Mouse (Mus musculus) limb, embryonic 10.5 days (tissue): ENCODE measurements around the gene H2-DMb1. TPM values are rescaled to one million over a fixed set of nuclear protein-coding genes. Genes with fewer than 3 reads are reported as not detected.

Experiments
- DNase-seq: peaks from one replicate; pipeline ENCODE4 v3.0.0-alpha.2; 2017; ENCODE audit warnings: low spot score
- H3K27ac ChIP-seq: fragments of 300-500 bp; sonication (generic); 2 replicates; pipeline ENCODE4 v1.5.1; 2016; ENCODE audit warnings: mild to moderate bottlenecking
- H3K27me3 ChIP-seq: fragments of 300-500 bp; sonication (generic); 2 replicates; pipeline ENCODE4 v1.6.1; 2016; ENCODE audit warnings: low read depth, mild to moderate bottlenecking; ENCODE audit not compliant: poor library complexity, severe bottlenecking
- H3K36me3 ChIP-seq: fragments of 300-500 bp; sonication (generic); 2 replicates; pipeline ENCODE4 v1.6.1; 2016; ENCODE audit warnings: mild to moderate bottlenecking, moderate library complexity
- H3K4me1 ChIP-seq: fragments of 300-500 bp; sonication (generic); 2 replicates; pipeline ENCODE4 v1.6.1; 2016
- H3K4me3 ChIP-seq: fragments of 300-500 bp; sonication (generic); 2 replicates; pipeline ENCODE4 v1.5.1; 2016; ENCODE audit warnings: mild to moderate bottlenecking, moderate library complexity
- H3K9me3 ChIP-seq: fragments of 300-500 bp; sonication (generic); replicated peaks from 2 replicates; pipeline ENCODE4 v1.6.1; 2016; ENCODE audit warnings: mild to moderate bottlenecking
- WGBS: fragments of 180-500 bp; shearing (Covaris S2); methylation state at CpG from one replicate; pipeline ENCODE4 v1.1.7; 2016; 5-methylcytosine and 5-hydroxymethylcytosine counted together
- polyA plus RNA-seq: library from polyadenylated mRNA; unstranded; fragments of >200 nt; fragmentation: Nextera tagmentation; extraction: Ambion mirVana; gene quantifications from 2 replicates; pipeline ENCODE4 v1.2.1, GENCODE M21; 2016

H2-DMb1 gene
- polyA plus RNA-seq, 1 experiment from 2014 or later = 0.51 TPM

DNA sequence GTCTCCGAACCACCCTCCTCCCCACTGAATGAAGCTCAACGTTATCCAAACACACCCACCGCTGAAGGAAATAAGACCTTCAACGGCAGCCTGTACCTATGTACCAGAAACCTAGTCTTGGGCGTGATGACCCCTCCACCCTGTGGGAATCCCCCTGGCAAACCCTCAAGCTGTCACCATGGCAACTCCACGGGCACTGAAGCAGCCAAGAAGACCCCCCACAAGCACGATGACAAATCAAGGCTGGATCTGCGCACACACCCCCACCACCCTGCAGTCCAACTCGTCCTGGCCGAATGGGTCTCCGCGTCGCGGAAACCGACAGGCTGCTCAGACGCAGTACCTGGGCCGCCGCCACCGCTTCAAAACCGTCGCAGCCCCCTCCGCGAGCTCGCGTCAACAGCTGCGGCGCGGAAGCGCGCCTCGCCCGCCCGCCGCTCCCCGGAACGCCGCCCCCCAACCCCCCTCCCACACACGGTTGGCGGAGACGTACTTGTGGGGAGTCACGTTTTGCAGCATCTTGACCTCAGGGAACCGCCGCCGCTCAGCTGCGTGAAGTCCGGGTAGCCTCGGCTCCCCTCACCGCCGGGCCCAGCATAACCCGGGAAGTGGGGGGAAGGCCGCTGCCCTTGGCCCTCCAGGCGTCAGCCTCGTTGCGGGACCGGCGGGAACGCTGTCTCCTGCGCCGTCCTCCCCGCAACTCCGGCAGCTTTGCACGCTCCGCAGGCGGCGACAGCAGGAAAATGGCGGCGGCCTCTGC lies 34.6 kb upstream of the H2-DMb1 start:
- DNase-seq = peak; percentile 63
- Histone ChIP-seq H3K36me3 (peaks cover 62% of the 10 kb centered on the region), H3K27me3 (no peaks in the 10 kb centered on the region), H3K27ac (peak overlapping the region; percentile 100), H3K4me3 (peak overlapping the region; percentile 99), H3K9me3 (no peaks in the 10 kb centered on the region), H3K4me1 (peaks cover 21% of the 10 kb centered on the region)
- under 1% methylated on average over 67 of the region's 67 CpGs for WGBS

DNA sequence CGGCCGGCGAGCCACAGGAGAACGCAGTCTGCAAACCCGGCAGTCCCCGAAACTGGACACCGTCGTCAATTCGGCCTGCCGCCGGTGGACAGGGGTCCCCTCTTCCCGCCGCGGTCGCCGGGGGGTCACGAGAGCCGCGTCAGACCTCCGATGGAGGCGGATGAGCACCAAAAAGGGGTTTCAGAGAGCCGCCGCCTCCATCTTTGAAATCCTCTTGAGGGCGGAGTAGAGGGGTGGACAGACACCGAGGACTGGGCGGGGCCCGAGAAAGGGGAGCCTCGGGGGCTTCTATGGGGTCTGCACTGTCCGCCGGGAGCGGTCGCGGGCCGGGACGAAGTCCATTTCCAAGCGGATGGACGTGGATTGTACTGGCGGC lies 34.0 kb upstream of the H2-DMb1 start:
- peaks cover 57% of the 10 kb centered on the region for H3K36me3 ChIP-seq
- no peak for DNase-seq
- no peaks in the 10 kb centered on the region for H3K27me3 ChIP-seq
- H3K27ac ChIP-seq = peak overlapping the region; percentile 100
- H3K4me3 ChIP-seq = peak overlapping the region; percentile 99
- H3K9me3 ChIP-seq = no peaks in the 10 kb centered on the region
- WGBS = under 1% methylated on average over 38 of the region's 38 CpGs
- peaks cover 26% of the 10 kb centered on the region for H3K4me1 ChIP-seq

DNA sequence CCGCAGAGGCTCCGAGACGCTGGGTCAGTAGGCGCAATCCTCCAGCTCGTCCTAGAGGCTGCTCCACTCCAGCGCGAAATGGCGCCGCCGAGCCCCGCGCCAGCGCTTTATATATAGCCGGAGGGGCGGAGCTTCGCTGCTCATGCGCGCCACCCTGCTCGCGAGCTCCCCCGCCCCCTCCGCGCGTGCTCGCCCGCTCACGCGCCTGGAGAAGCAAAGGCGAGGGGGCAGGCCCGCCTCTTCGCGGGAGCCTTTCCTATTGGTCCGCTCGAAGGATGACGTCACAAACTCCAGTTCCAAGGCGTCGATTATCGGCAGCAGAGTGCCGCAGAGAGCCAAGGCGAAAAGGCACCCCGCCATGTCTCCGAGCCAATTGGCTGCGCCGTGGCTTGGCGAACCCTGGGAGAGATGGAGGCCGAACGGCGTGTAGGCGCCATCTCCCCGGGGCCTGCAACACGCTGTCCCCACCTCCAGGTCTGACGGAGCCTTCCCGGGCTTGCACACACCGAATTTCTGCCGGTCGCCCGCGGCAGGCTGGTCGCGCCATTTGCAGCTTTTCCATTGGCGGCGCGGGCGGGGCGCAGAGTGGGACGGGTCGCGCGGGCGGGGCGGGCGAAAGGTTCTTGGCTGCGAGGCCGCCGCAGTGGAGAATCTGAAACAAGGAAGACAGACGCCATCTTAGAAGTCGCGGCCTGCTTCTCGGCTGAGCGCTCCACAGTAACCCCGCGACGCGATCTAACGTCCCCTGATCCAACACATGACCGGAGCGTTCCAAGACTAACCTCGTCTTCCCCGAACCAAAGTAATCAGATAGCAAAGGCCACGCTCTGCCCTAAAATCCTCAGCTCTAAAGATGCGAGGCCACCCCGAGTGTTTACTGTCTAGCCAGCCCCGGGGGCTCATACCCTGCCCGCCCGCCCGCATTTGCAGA lies 33.4 kb upstream of the H2-DMb1 start, which contains the start of gene H2-DMa:
Gene H2-DMa, plus strand, starts transcription at position 293 of the 931 bp plus-strand sequence.
- WGBS = under 1% methylated on average over 96 of the region's 96 CpGs
- Histone ChIP-seq H3K4me3 (peak within 1 kb of the TSS; percentile 99), H3K36me3 (peaks cover 50% of the 10 kb centered on the region), H3K27me3 (no peaks in the 10 kb centered on the region), H3K27ac (peak within 1 kb of the TSS; percentile 100), H3K9me3 (no peaks in the 10 kb centered on the region), H3K4me1 (peaks cover 29% of the 10 kb centered on the region)
- peak; percentile 99 for DNase-seq

DNA sequence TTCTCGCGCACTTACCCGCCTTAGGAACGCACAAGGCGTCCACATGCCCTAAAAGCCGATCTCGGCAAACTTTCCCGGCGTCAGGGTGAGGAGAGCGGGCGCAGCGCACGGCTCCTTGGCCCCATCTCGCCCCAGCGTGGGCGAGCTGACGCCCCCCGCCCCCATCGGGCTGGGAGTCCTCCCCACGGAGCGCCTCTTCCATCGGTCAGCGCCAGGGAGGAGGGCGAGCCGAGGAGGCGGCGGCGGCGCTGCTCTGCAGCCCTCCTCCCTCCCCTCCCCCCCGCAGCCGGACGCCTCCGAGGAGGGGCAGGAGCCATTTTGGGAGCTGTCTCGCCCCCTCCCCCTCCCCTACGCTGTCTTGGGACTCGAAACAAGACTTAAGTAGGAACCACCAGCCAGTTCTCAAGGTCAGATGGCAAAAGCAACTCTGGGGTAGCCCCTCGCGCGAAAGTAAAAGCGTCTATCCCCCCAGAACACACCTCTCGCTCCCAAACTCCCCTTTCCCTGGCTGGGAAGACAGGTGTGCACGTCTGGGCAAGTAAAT lies 32.6 kb upstream of the H2-DMb1 start:
- H3K4me3 ChIP-seq = peak overlapping the region; percentile 99
- no peaks in the 10 kb centered on the region for H3K27me3 ChIP-seq
- peak overlapping the region; percentile 100 for H3K27ac ChIP-seq
- WGBS = under 1% methylated on average over 39 of the region's 42 CpGs
- DNase-seq = peak; percentile 90
- H3K9me3 ChIP-seq = no peaks in the 10 kb centered on the region
- peaks cover 29% of the 10 kb centered on the region for H3K4me1 ChIP-seq
- H3K36me3 ChIP-seq = peaks cover 43% of the 10 kb centered on the region

DNA sequence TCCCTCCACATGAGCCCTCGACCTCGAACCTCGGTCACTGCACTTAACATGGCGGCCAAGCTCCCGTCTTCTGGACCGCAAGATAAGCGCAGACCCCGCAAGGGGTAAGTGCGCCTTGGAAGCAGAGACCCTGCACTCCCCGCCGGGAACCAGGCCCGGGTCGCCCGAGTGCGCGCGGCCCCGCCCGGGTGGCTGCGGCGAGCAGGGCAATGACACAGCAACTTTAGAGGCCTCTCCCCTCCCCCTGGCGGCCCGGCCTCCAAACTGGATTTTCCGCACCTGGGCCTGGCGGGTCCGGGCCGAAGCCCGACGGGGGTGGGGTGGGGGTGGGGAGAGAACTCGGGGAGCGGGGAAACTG lies 32.1 kb upstream of the H2-DMb1 start:
- Histone ChIP-seq H3K27me3 (no peaks in the 10 kb centered on the region), H3K9me3 (no peaks in the 10 kb centered on the region), H3K4me3 (peak overlapping the region; percentile 99), H3K4me1 (peaks cover 26% of the 10 kb centered on the region), H3K27ac (peak overlapping the region; percentile 100), H3K36me3 (peaks cover 42% of the 10 kb centered on the region)
- WGBS = 0% methylated on average over 30 of the region's 31 CpGs
- DNase-seq = no peak

DNA sequence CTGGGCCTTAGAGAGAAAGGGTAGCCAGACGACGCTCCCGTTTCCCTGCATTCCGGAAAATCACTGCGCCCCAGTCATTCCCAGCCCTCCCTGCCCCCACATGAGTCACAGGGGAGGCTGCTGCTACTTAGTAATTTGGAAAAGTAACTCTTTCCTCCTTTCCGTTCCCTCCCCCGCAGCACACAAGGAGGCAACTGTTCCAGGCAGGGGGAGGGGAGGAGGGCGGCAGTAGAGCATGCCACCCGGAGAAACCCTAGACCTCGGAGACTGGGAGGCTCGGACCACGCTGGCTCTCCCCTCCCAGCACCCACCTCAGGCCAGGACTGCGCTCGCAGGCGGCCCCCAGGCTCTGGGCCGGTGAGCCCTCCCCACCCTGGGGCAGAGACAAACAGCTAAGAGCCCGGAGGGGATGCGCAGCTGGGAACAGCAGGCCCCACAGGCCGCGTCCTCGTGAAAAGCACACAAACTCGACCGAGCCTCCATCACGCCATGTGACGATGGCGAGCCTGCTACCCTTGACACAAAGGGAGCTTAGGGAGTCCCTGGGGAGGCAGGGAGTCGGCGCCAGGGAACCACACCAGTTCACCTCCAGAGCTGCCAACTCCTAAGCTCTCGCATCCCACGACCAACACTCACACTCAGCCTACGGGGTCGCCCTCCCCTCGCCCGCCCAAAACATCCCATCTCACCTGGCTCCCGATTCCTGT lies 31.5 kb upstream of the H2-DMb1 start:
- WGBS = under 1% methylated on average over 30 of the region's 35 CpGs

DNA sequence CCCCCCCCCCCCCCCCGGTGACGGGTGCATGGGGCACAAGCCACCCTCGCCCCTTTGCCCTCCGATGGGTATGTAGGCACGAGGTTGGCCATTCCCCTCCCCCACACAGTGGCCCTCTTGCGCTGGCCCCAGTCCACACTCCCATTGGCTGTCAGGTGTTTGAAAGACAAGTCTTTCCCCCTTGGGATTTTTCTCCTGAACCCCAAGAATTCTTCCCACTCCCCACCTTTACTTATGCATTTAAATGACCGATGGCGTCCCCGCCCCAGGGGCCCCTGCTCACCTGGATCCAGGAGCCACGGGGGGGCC lies 31.0 kb upstream of the H2-DMb1 start:
- Histone ChIP-seq H3K27me3 (no peaks in the 10 kb centered on the region), H3K4me3 (peak overlapping the region; percentile 99), H3K9me3 (no peaks in the 10 kb centered on the region), H3K27ac (peak overlapping the region; percentile 100), H3K36me3 (peaks cover 40% of the 10 kb centered on the region), H3K4me1 (peaks cover 24% of the 10 kb centered on the region)
- WGBS = 2% methylated on average over 9 of the region's 10 CpGs
- DNase-seq = no peak

More for the DNA sequence above, 31.5 kb upstream of the H2-DMb1 start:
- DNase-seq = peak; percentile 92
- Histone ChIP-seq H3K9me3 (no peaks in the 10 kb centered on the region), H3K4me3 (peak overlapping the region; percentile 99), H3K36me3 (peaks cover 43% of the 10 kb centered on the region), H3K4me1 (peaks cover 25% of the 10 kb centered on the region), H3K27ac (peak overlapping the region; percentile 100), H3K27me3 (no peaks in the 10 kb centered on the region)

DNA sequence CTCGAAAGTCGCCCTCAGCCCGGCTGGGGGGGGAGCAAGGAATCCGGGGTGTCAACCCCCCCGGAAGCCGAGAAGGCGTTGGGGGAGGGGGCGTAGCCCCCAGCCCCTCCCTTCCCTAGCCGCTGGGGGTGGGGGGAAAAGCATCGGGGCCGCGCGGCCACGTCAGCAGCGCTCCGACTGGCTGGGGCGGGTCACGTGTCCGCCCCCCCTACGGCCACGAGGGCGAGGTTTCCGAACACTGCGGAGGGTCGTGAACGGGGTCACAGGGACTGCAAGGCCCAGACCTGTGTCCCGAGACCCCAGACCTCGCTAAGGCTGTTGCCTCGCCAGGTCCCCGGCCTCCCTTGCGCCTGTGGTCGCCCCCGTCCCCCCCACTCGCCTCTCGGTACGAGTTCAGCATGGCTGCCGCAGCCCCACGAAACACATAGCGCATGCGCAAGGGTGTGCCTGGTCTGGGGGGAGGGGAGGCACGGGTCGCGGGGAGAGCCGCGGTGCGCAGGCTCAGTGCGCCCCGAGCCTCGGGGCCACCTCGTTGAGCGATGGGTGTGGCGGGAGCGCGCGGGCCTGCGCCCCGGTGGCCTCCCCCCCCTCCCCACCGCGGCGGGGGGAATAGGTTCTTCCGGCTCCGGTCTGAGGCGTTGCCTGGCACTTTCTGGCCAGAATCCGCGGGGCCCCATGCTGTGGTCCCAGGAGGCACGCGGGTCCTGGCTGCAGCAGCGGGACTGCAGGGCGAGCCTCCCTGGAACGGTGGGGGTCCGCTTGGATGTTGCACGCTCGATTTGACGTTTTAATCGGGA lies 30.5 kb upstream of the H2-DMb1 start, which contains the start of gene Brd2:
Gene Brd2, minus strand, starts transcription at position 447 of the 797 bp plus-strand sequence.
- Histone ChIP-seq H3K36me3 (peaks cover 34% of the 10 kb centered on the region), H3K4me1 (peaks cover 25% of the 10 kb centered on the region), H3K4me3 (peak within 1 kb of the TSS; percentile 99), H3K9me3 (no peaks in the 10 kb centered on the region), H3K27me3 (no peaks in the 10 kb centered on the region), H3K27ac (peak within 1 kb of the TSS; percentile 100)
- peak; percentile 98 for DNase-seq
- WGBS = under 1% methylated on average over 74 of the region's 75 CpGs

DNA sequence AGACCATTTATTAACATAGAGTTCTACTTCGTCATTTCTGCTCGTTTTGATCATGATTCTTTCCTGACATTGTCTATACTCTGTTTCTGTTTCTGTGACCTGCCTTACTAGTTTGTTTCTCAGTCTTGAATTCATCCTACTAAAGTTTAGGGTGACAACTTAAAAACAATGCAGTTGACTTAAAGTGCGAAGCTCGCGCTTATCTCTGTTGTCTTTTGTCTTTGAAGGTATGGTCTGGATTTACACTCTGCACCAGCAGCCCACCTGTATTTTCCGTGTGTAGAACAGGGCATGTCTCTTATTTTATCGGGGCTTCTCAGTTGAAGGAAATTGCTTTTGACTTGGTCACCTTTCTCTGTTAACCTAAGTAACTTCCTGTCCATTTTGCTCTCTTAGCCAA lies 29.8 kb upstream of the H2-DMb1 start:
- Histone ChIP-seq H3K27ac (peak overlapping the region; percentile 100), H3K4me1 (peaks cover 32% of the 10 kb centered on the region), H3K27me3 (no peaks in the 10 kb centered on the region), H3K9me3 (no peaks in the 10 kb centered on the region), H3K36me3 (peaks cover 27% of the 10 kb centered on the region), H3K4me3 (peak overlapping the region; percentile 99)
- no peak for DNase-seq
- 5% methylated on average over 7 of the region's 7 CpGs for WGBS

DNA sequence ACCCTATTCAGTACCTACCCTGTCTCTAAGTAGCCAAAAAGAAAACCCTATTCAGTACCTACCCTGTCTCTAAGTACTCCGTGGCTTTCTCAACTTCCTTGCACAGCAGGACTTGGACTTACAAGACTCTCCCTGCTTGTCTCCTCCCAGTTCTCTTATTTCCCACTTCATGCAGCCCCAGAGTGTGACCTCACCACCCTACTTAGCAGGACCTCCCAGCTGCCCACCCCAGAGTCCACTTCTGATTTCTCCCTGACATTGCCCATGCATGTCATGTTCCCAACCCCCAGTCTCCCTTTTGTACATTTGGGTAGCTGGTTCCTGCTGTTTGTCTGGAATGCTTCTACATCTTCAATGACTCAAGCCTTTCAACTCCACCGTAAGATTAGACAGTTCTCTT lies 29.4 kb upstream of the H2-DMb1 start:
- WGBS = 26% methylated on average over 2 of the region's 2 CpGs
- peaks cover 23% of the 10 kb centered on the region for H3K36me3 ChIP-seq
- DNase-seq = no peak
- H3K4me3 ChIP-seq = peak overlapping the region; percentile 99
- no peaks in the 10 kb centered on the region for H3K27me3 ChIP-seq
- peaks cover 36% of the 10 kb centered on the region for H3K4me1 ChIP-seq
- H3K27ac ChIP-seq = peak overlapping the region; percentile 100
- no peaks in the 10 kb centered on the region for H3K9me3 ChIP-seq

DNA sequence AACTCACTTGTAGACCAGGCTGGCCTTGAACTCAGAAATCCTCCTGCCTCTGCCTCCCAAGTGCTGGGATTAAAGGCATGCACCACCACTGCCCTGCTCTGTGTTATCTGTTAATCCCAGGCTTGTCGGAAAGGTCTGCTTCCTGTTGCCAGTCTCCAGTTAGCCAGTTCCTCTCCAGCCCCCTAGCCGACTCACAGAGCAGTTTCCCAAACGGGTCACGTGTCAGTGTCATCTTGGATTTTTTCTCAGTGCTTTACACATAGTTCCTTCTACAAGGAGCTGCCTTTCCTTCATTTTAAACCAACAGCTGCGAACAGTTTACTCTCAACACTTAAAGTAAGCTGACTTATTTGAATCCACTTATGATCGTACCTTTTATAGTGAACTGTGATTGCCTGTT lies 28.2 kb upstream of the H2-DMb1 start:
- no peak for DNase-seq
- Histone ChIP-seq H3K4me1 (peaks cover 48% of the 10 kb centered on the region), H3K36me3 (peaks cover 13% of the 10 kb centered on the region)

More for the DNA sequence above, 28.2 kb upstream of the H2-DMb1 start:
- Histone ChIP-seq H3K27ac (no peak overlapping the region), H3K4me3 (no peak overlapping the region), H3K27me3 (no peaks in the 10 kb centered on the region), H3K9me3 (no peaks in the 10 kb centered on the region)
- WGBS = 83% methylated on average over 6 of the region's 6 CpGs
